Mouse (Mus musculus): ENCODE results near the gene Lcn2. TPM values are rescaled to one million over a fixed set of nuclear protein-coding genes. Genes with fewer than 3 reads are reported as not detected.
A peak's percentile ranks its signal among the peaks of the same experiment; 100 is the strongest.

Gene Lcn2
- total and polyA plus RNA-seq, 2 experiments from 2014 or later, result 0.31 to 0.80 TPM

DNA sequence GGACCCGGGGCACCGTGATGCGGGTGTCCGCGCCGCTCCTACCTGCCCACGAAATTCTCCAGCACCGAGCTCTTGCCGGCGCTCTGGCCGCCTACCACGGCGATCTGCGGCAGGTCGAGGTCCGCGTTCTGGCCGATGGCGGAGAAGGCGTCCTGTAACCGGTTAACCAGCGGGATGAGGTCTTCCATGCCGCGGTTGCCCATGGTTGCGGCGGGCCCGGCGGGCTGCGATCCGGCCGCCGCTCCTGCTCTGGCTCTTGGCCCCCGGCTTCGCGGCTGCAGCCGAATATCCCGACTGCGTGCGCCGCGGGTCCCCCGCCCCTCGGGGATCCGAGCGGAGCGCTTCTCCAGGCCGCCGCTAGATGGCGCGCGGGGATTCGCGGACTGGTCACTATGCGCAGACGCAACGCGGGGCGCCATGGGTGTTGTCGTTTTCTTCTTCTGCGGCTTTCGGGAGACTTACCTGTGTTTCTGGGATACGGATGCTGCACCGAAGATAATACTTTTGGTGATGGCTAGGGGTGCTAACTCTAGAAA, 35.0 kb downstream of the Lcn2 start, which contains the start of gene Dnm1:
TSS of gene Dnm1 (minus strand) at position 332 of the 536 bp plus-strand sequence.
- Histone ChIP-seq H3K9me3 (ENCODE audit: low read length) (no peaks in the 10 kb centered on the region), H3K36me3 (ENCODE audit: insufficient read depth, low read length) (no peaks in the 10 kb centered on the region), H3K4me3 (ENCODE audit: low read length) (peak within 1 kb of the TSS; percentile 66), H3K4me2 (ENCODE audit: low read depth, low read length) (peak within 1 kb of the TSS; percentile 66), H3K27me3 (ENCODE audit: insufficient read depth, low read length) (no peaks in the 10 kb centered on the region), H3K27ac (peak within 1 kb of the TSS; percentile 96), H3K4me1 (ENCODE audit: insufficient read depth, low read length) (peaks cover 4% of the 10 kb centered on the region; the same call in 1 of the 2 replicates), H3K9ac (replicated peaks; ENCODE audit: low read length) (peak within 1 kb of the TSS; percentile 85)
- ATAC-seq (peak; percentile 64), DNase-seq (ENCODE audit: low spot score) (peak; percentile 95)
- 2% methylated on average over 61 of the region's 63 CpGs for WGBS
- TF ChIP-seq CTCF (IDR thresholded peaks at IDR 0.05; ENCODE audit: low read depth), result peak; percentile 86

DNA sequence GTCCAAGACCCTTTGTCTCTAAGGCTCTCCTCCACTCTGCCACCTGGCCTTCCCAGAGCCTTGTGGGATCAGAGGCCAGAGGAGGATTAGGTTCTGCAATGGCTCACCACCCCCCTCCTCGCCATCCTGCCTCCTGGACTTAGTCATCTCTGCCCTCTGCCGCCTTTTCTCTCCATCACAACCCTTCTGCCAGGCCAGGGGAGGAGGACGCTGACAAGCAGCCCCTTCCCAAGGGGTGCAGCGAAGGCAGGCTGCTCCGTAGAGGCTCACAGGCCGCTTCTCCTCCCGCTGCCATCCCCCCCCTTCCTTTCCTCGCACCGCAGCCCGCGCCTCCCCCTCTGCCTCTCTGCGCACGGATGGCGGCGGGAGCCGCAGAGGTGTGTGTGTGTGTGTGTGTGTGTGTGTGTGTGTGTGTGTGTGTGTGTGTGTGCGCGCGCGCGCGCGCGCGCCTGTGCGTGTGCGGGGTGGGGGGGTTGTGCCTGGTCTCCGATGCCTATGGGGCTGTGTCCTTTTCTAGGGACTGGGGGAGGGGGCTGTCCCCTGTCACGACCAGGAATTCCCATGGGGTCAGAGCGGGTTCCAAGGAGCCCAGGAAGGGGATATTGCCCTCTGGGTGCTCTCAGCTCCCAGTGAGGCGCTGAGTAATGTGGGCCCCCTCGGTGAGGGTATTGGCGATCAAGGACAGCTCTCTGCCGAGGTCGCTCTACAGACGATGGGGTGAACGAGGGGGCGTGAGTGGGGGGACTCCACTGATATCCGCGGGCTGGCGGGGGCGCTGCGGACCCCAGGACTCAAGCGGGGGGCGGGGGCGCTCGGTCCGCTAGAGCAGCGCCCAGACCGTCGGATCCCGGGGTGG, 35.7 kb downstream of the Lcn2 start, which contains the start of gene Ciz1:
TSS of gene Ciz1 (plus strand) at position 177 of the 856 bp plus-strand sequence.
- no peak for TF ChIP-seq CTCF (IDR thresholded peaks at IDR 0.05; ENCODE audit: low read depth)
- H3K9ac ChIP-seq (replicated peaks; ENCODE audit: low read length), result peak within 1 kb of the TSS; percentile 85
- peak within 1 kb of the TSS; percentile 66 for H3K4me2 ChIP-seq (ENCODE audit: low read depth, low read length)
- H3K9me3 ChIP-seq (ENCODE audit: low read length), result no peaks in the 10 kb centered on the region
- H3K36me3 ChIP-seq (ENCODE audit: insufficient read depth, low read length), result no peaks in the 10 kb centered on the region
- DNase-seq (ENCODE audit: low spot score), result peak; percentile 80
- WGBS, result 2% methylated on average over 40 of the region's 52 CpGs
- H3K4me3 ChIP-seq (ENCODE audit: low read length), result peak within 1 kb of the TSS; percentile 66
- H3K27me3 ChIP-seq (ENCODE audit: insufficient read depth, low read length), result no peaks in the 10 kb centered on the region
- peaks cover 4% of the 10 kb centered on the region; the same call in 1 of the 2 replicates for H3K4me1 ChIP-seq (ENCODE audit: insufficient read depth, low read length)
- peak within 1 kb of the TSS; percentile 96 for H3K27ac ChIP-seq
- peak; percentile 68 for ATAC-seq

DNA sequence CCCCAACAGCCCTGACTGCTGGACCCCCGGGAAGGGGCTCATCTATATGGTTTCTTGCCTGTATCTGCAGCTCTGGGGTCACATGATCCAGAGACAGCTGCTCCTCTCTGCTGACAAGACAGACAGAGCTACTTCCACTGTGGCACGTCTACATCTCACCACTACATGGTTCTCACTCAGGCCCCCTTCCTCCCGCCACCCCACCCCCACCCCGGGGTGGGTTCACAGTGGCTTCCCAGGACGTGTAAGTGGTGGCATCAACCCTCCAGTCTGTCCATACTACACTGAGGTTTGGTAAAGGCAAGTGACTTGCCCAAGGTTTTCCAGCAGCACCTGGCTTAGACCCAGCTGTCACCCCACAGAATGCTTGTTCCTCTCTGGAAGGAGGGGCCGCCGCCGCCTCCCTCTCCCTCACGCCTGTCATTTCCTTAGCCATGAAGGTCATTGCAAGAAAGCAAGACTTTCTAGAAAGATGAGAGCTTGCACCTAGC, 36.5 kb downstream of the Lcn2 start:
- peaks cover 4% of the 10 kb centered on the region; the same call in 1 of the 2 replicates for H3K4me1 ChIP-seq (ENCODE audit: insufficient read depth, low read length)
- peak overlapping the region; percentile 66 for H3K4me2 ChIP-seq (ENCODE audit: low read depth, low read length)
- DNase-seq (ENCODE audit: low spot score), result no peak
- 40% methylated on average over 9 of the region's 9 CpGs for WGBS
- TF ChIP-seq CTCF (IDR thresholded peaks at IDR 0.05; ENCODE audit: low read depth), result no peak
- peak overlapping the region; percentile 66 for H3K4me3 ChIP-seq (ENCODE audit: low read length)
- ATAC-seq, result peak; percentile 10; the same call in 1 of the 2 replicates
- peak overlapping the region; percentile 96 for H3K27ac ChIP-seq
- no peaks in the 10 kb centered on the region for H3K27me3 ChIP-seq (ENCODE audit: insufficient read depth, low read length)
- no peaks in the 10 kb centered on the region for H3K9me3 ChIP-seq (ENCODE audit: low read length)
- H3K36me3 ChIP-seq (ENCODE audit: insufficient read depth, low read length), result no peaks in the 10 kb centered on the region
- peak overlapping the region; percentile 85 for H3K9ac ChIP-seq (replicated peaks; ENCODE audit: low read length)

DNA sequence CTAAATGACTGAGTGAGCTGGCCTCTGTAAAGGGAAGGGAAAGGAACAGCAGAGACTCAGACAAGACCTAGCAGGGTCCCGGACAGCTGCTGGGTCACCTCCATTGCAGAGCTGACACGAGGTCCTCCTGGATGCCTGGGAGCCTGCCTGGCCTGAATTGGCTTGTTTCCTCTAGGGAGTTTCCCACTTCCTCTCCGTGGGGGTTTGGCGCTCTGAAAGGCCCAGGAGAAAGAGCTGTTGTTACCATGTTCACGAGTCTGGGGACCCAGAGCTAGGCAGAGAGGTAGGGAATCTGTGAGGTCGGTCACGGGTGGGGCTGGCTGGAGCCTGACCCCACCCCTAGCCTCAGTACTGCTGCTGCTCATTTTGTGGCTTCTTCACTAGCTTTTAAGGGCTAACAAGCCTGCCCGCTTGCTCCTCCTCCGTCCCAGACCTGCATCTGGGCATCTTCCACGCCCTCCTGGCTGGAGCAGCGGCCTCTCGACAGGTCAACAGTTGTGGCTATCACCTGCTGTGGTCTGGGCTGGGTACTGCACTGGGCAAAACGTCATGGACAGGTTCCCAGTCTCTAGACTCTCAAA, 37.5 kb downstream of the Lcn2 start:
- WGBS, result 45% methylated on average over 13 of the region's 13 CpGs
- Histone ChIP-seq H3K4me2 (ENCODE audit: low read depth, low read length) (peak overlapping the region; percentile 66), H3K9ac (replicated peaks; ENCODE audit: low read length) (peak overlapping the region; percentile 41; the same call in 1 of the 2 replicates), H3K4me1 (ENCODE audit: insufficient read depth, low read length) (peaks cover 4% of the 10 kb centered on the region; the same call in 1 of the 2 replicates), H3K9me3 (ENCODE audit: low read length) (no peaks in the 10 kb centered on the region), H3K27ac (peak overlapping the region; percentile 96; the same call in 1 of the 2 replicates), H3K36me3 (ENCODE audit: insufficient read depth, low read length) (no peaks in the 10 kb centered on the region), H3K27me3 (ENCODE audit: insufficient read depth, low read length) (no peaks in the 10 kb centered on the region), H3K4me3 (ENCODE audit: low read length) (no peak overlapping the region)
- ATAC-seq (no peak), DNase-seq (ENCODE audit: low spot score) (no peak)
- TF ChIP-seq CTCF (IDR thresholded peaks at IDR 0.05; ENCODE audit: low read depth), result no peak

DNA sequence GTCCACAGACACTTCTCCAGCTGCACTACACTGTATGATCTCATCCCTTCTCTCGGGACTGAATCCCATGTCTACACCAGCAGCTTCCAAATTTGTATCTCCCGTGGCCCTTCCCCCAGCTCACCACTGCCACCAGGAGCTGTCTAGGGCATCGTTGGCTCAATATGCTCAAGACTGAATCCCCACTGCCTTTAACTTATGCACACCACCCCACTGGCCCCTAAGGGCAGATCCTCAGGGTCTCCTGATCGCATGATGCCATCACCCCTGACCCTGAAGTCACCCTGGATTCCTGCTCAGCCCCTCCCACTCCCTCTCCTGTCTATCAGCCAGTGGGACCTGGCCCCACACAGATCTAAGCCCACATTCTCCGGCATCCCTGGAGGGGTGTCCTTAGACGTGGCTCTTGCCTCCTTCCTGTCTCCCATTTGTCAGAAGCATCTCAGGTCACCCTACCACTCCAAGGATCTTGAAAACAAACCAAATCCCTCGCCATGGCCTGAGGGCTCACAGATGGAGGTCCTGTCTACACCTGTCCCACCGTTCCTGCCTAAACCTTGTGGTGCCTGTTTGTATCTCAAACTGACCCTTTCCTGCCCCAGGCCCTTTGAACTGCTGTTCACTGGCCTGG, 38.3 kb downstream of the Lcn2 start:
- no peak overlapping the region for H3K9ac ChIP-seq (replicated peaks; ENCODE audit: low read length)
- DNase-seq (ENCODE audit: low spot score) (no peak), ATAC-seq (no peak)
- 58% methylated on average over 8 of the region's 8 CpGs for WGBS
- H3K9me3 ChIP-seq (ENCODE audit: low read length), result no peaks in the 10 kb centered on the region
- H3K36me3 ChIP-seq (ENCODE audit: insufficient read depth, low read length), result no peaks in the 10 kb centered on the region
- no peaks in the 10 kb centered on the region for H3K27me3 ChIP-seq (ENCODE audit: insufficient read depth, low read length)
- H3K4me2 ChIP-seq (ENCODE audit: low read depth, low read length), result no peak overlapping the region; the same call in 1 of the 2 replicates
- peaks cover 6% of the 10 kb centered on the region; the same call in 1 of the 2 replicates for H3K4me1 ChIP-seq (ENCODE audit: insufficient read depth, low read length)
- no peak overlapping the region for H3K4me3 ChIP-seq (ENCODE audit: low read length)
- no peak for TF ChIP-seq CTCF (IDR thresholded peaks at IDR 0.05; ENCODE audit: low read depth)
- no peak overlapping the region for H3K27ac ChIP-seq

DNA sequence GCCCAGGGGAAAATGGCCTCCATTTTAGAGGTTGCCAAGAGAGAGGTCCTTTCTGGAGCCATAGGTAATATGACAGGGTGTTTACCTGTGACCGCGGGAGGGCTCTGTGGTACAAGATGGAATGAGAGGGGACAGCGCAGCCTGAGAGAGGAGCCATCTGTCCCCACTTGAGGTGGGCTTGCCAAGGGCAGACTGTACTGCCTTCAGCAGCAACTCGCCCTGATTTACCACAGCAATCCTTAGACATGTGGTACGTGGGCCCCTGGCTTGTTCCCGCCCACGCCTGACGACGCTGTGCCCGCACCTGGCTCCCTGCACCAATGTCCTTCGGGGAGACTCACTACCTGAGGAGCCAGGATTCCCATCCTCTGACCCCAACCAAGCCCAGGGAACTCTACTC, 39.7 kb downstream of the Lcn2 start:
- Histone ChIP-seq H3K9me3 (ENCODE audit: low read length) (no peaks in the 10 kb centered on the region), H3K9ac (replicated peaks; ENCODE audit: low read length) (no peak overlapping the region), H3K36me3 (ENCODE audit: insufficient read depth, low read length) (no peaks in the 10 kb centered on the region), H3K4me1 (ENCODE audit: insufficient read depth, low read length) (peaks cover 9% of the 10 kb centered on the region; the same call in 1 of the 2 replicates), H3K4me3 (ENCODE audit: low read length) (no peak overlapping the region), H3K27me3 (ENCODE audit: insufficient read depth, low read length) (no peaks in the 10 kb centered on the region), H3K27ac (no peak overlapping the region), H3K4me2 (ENCODE audit: low read depth, low read length) (no peak overlapping the region)
- 79% methylated on average over 11 of the region's 11 CpGs for WGBS
- ATAC-seq (no peak), DNase-seq (ENCODE audit: low spot score) (no peak)
- no peak for TF ChIP-seq CTCF (IDR thresholded peaks at IDR 0.05; ENCODE audit: low read depth)

All from hindbrain, postnatal 0 days (tissue).